Mouse (Mus musculus) megakaryocyte, embryonic 14.5 days (primary cell): ENCODE data around the gene Sh3kbp1.

Experiments
- FLI1 ChIP-seq: IDR thresholded peaks from 2 replicates; pipeline ENCODE4 v1.6.1; 2012; ENCODE audit warnings: low read length, inconsistent platforms, mixed read lengths
- GATA1 ChIP-seq: IDR thresholded peaks from 3 replicates; pipeline ENCODE4 v1.6.1; 2012; ENCODE audit warnings: mixed read lengths, low read length, inconsistent platforms, borderline replicate concordance

- TF ChIP-seq GATA1 (no peak), FLI1 (no peak)
Observed at GRCm38 (mm10) chrX:159877770-159878169, 250.7 kb downstream of the Sh3kbp1 start.
